Mouse (Mus musculus) activated CD4-positive, CD25-positive, alpha-beta regulatory T cell, adult 4 months (primary cell): ENCODE data around the gene Kirrel3. TPM values are rescaled to one million over a fixed set of nuclear protein-coding genes. Genes with fewer than 3 reads are reported as not detected.

Experiments
- ATAC-seq: one replicate; pipeline ENCODE4 v1.8.0; 2017
- polyA plus RNA-seq, 2 experiments: library from polyadenylated mRNA; unstranded; fragments of 100-300 nt; shearing (Covaris generic); gene quantifications; one replicate each; pipeline ENCODE4 v1.2.1; 2017

The Kirrel3 gene
- polyA plus RNA-seq, 2 experiments from 2014 or later = not detected

GRCm38 (mm10) chr9:34754523-34755097 lies 268.9 kb downstream of the Kirrel3 start:
- no peak for ATAC-seq

GRCm38 (mm10) chr9:34756055-34756454 lies 270.4 kb downstream of the Kirrel3 start:
- ATAC-seq = no peak

GRCm38 (mm10) chr9:34758925-34759324 lies 273.2 kb downstream of the Kirrel3 start:
- no peak for ATAC-seq

GRCm38 (mm10) chr9:34760521-34760920 lies 274.8 kb downstream of the Kirrel3 start:
- no peak for ATAC-seq

- ATAC-seq = no peak
Measured at GRCm38 (mm10) chr9:34766792-34767623, 281.3 kb downstream of the Kirrel3 start.

- no peak for ATAC-seq
Measured at GRCm38 (mm10) chr9:34768961-34769360, 283.3 kb downstream of the Kirrel3 start.

GRCm38 (mm10) chr9:34770951-34771350 lies 285.3 kb downstream of the Kirrel3 start:
- no peak for ATAC-seq

- ATAC-seq = no peak
Measured at GRCm38 (mm10) chr9:34771401-34771800, 285.7 kb downstream of the Kirrel3 start.

- ATAC-seq = no peak
Measured at GRCm38 (mm10) chr9:34772022-34772437, 286.3 kb downstream of the Kirrel3 start.

GRCm38 (mm10) chr9:34781356-34781755 lies 295.7 kb downstream of the Kirrel3 start:
- ATAC-seq = no peak

- no peak for ATAC-seq
Measured at GRCm38 (mm10) chr9:34787915-34788314, 302.2 kb downstream of the Kirrel3 start.

- no peak for ATAC-seq
Measured at GRCm38 (mm10) chr9:34795226-34795625, 309.5 kb downstream of the Kirrel3 start.

- no peak for ATAC-seq
Measured at GRCm38 (mm10) chr9:34797688-34798339, 312.1 kb downstream of the Kirrel3 start.

- ATAC-seq = no peak
Measured at GRCm38 (mm10) chr9:34801662-34802061, 316.0 kb downstream of the Kirrel3 start.

- ATAC-seq = no peak
Measured at GRCm38 (mm10) chr9:34806854-34807253, 321.2 kb downstream of the Kirrel3 start.

GRCm38 (mm10) chr9:34809993-34810513 lies 324.4 kb downstream of the Kirrel3 start:
- no peak for ATAC-seq

- ATAC-seq = no peak
Measured at GRCm38 (mm10) chr9:34818325-34818976, 332.8 kb downstream of the Kirrel3 start.

GRCm38 (mm10) chr9:34824358-34825088 lies 338.8 kb downstream of the Kirrel3 start:
- ATAC-seq = no peak

- ATAC-seq = no peak
Measured at GRCm38 (mm10) chr9:34825089-34825400, 339.4 kb downstream of the Kirrel3 start.

GRCm38 (mm10) chr9:34825402-34826008 lies 339.8 kb downstream of the Kirrel3 start:
- no peak for ATAC-seq

GRCm38 (mm10) chr9:34830696-34831095 lies 345.0 kb downstream of the Kirrel3 start:
- no peak for ATAC-seq

- no peak for ATAC-seq
Measured at GRCm38 (mm10) chr9:34836801-34837200, 351.1 kb downstream of the Kirrel3 start.
